Mouse (Mus musculus): ENCODE data around the gene Ltbp3. TPM values are rescaled to one million over a fixed set of nuclear protein-coding genes. Genes with fewer than 3 reads are reported as not detected.

The Ltbp3 gene
- total RNA-seq, 2 experiments from 2014 or later = 241 to 252 TPM

DNA sequence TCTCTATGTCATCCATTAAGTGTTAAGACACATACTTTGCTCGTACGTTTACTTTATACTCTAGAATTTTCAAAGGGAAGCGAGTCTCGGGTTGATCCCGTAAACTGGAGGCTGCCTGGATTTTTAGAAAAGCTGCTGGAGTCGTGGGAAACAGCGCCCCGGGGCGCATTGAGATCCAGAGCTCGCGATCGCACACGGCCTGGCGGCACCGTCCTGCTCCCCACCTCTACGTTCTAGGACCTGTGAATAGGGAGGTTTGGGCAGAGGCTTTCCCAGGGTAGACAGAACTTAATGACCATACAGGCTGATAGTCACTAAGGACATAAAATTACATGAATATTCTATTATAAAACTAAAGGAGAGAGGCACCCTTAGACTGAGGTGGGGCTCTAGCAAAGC, 63.2 kb downstream of the Ltbp3 start:
- no peak for DNase-seq (ENCODE audit: low spot score in 2 of 2)

DNA sequence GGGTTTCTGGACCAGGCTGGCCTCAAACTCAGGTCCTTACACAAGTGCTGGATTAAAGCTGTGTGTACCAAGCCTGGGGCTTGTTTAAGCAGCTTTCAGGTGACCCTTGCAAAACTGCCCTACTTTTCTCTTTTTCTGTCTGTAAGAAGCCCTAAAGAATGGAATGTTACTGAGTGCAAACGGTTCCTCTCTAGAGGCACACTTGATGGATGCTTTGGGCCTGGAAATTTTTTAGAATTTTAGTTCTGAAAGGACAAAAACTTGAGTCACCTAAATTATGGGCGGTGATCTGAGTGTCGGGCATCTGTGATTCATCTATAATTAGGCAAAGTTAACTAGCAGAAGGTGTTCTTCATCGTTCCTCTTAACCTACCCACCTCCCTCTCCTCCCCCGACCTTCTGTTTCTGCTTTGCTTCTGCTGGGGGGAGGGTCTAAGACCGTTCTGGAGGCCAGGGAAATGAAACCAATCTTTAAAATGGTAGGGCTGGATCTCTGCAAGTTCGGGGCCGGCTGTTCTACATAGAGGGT, 63.7 kb downstream of the Ltbp3 start:
- DNase-seq (ENCODE audit: low spot score in 2 of 2) = no peak

GRCm38 (mm10) chr19:5806051-5806808, 65.5 kb downstream of the Ltbp3 start:
- DNase-seq (ENCODE audit: low spot score in 2 of 2) = no peak

DNA sequence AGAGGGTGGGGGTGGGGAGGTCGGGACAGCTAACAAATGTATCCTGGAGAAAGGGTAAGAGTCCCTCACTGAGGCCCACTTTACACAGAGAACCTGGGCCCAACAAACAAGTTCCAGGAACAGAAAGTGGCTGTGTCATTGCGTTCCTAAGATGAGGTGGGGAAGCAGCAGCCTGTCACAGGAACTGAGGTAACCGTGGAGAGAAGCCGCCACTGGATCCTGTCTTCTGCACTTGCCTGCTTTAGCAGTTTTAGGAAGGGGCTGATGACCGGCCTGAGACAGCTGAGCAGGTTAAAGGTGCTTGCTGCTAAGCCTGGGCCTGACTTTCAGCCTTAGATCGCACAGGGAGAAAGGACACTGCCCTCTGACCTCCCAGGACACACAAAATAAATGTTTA, 66.1 kb downstream of the Ltbp3 start:
- DNase-seq (ENCODE audit: low spot score in 2 of 2) = no peak

DNA sequence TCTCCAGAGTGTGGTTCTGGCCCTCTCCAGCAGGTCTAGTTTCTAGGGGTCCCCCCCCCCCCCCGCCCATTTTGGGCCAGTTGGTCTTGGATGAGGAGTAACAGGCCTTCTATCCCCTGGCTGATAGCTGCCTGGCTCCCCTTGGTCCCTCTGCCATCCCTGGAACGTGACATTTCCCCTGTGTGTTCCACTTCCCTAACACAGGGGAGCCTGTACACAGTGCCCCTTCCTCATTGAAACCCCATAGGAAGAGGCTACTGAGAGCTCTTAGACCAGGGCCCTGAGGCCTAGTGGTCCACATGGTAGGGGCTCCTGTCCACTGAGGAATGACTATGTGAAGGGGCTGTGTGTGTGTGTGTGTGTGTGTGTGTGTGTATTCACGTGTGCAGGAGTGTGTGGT, 67.0 kb downstream of the Ltbp3 start:
- DNase-seq (ENCODE audit: low spot score in 2 of 2) = no peak

Other genes starting within 250 kb of the Ltbp3 start
- gene 1700020D05Rik, start 237.1 kb upstream of the Ltbp3 start, total RNA-seq (2021) = 1 to 10 TPM; 1.7 to 2.2 TPM
- 10 to 100 TPM; 12.3 to 12.4 TPM for gene Snx32, start 230.4 kb upstream of the Ltbp3 start, total RNA-seq (2021)
- not detected for gene Ovol1, start 180.3 kb upstream of the Ltbp3 start, total RNA-seq (2021)
- 1 to 10 TPM; 6.5 to 9.9 TPM for gene Ap5b1, start 172.9 kb upstream of the Ltbp3 start, total RNA-seq (2021)
- gene Rnaseh2c, start 139.0 kb upstream of the Ltbp3 start, total RNA-seq (2021) = 100 to 1,000 TPM; 108 to 113 TPM
- gene Kat5, start 130.7 kb upstream of the Ltbp3 start, total RNA-seq (2021) = 10 to 100 TPM; 67.8 to 69.3 TPM
- gene Rela, start 103.4 kb upstream of the Ltbp3 start, total RNA-seq (2021) = 10 to 100 TPM; 79.6 to 90.2 TPM
- gene Sipa1, start 77.2 kb upstream of the Ltbp3 start, total RNA-seq (2021) = 10 to 100 TPM; 41.1 to 45.6 TPM
- gene Map3k11, start 52.2 kb upstream of the Ltbp3 start, total RNA-seq (2021) = 10 to 100 TPM; 36.9 to 45.8 TPM
- 100 to 1,000 TPM in 1 of 2 experiments, 10 to 100 TPM in 1; 84.6 to 103 TPM for gene Pcnx3, start 52.0 kb upstream of the Ltbp3 start, total RNA-seq (2021)
- gene Kcnk7, start 36.5 kb upstream of the Ltbp3 start, total RNA-seq (2021) = not detected
- 10 to 100 TPM; 33.5 to 45.6 TPM for gene Ehbp1l1, start 14.6 kb upstream of the Ltbp3 start, total RNA-seq (2021)
- gene Fam89b, start 11.3 kb upstream of the Ltbp3 start, total RNA-seq (2021) = 10 to 100 TPM; 42.9 to 61.5 TPM
- gene Scyl1, start 30.5 kb downstream of the Ltbp3 start, total RNA-seq (2021) = 100 to 1,000 TPM in 1 of 2 experiments, 10 to 100 TPM in 1; 92.3 to 105 TPM
- 10 to 100 TPM; 21.1 to 42.8 TPM for gene Frmd8, start 134.4 kb downstream of the Ltbp3 start, total RNA-seq (2021)
- 10 to 100 TPM in 1 of 2 experiments, 1 to 10 TPM in 1; 4.9 to 19.0 TPM for gene Slc25a45, start 136.9 kb downstream of the Ltbp3 start, total RNA-seq (2021)
- gene Tigd3, start 153.2 kb downstream of the Ltbp3 start, total RNA-seq (2021) = 1 to 10 TPM in 1 of 2 experiments, under 1 TPM in 1; 0.90 to 1.1 TPM
- 100 to 1,000 TPM; 111 to 129 TPM for gene Dpf2, start 172.1 kb downstream of the Ltbp3 start, total RNA-seq (2021)
- 1 to 10 TPM; 5.2 to 8.0 TPM for gene Cdc42ep2, start 183.9 kb downstream of the Ltbp3 start, total RNA-seq (2021)
- gene Pola2, start 223.3 kb downstream of the Ltbp3 start, total RNA-seq (2021) = 10 to 100 TPM; 15.5 to 16.8 TPM
- not detected for gene Slc22a20, start 245.2 kb downstream of the Ltbp3 start, total RNA-seq (2021)

Measured in adrenal gland, adult 18-20 months (tissue).